Mouse (Mus musculus) heart, embryonic 13.5 days (tissue): ENCODE results near the gene Ntrk1. TPM values are rescaled to one million over a fixed set of nuclear protein-coding genes. Genes with fewer than 3 reads are reported as not detected.

ENCODE experiments used
- ATAC-seq: fragments of 200-750 bp; cut with Nextera tagmentation; 2 replicates; pipeline ENCODE4 v1.8.0; 2017; ENCODE audit warnings: moderate TSS enrichment; ENCODE audit not compliant: insufficient number of reproducible peaks, low FRiP score, low TSS enrichment; ENCODE audit errors: extremely low read depth
- H3K27ac ChIP-seq: fragments of 300-500 bp; sonication (generic); replicated peaks from 2 replicates; pipeline ENCODE4 v1.5.1; 2015; ENCODE audit warnings: moderate library complexity, mild to moderate bottlenecking, inconsistent platforms
- H3K27me3 ChIP-seq: fragments of 300-500 bp; sonication (generic); replicated peaks from 2 replicates; pipeline ENCODE4 v1.6.1; 2015; ENCODE audit warnings: mild to moderate bottlenecking, inconsistent platforms
- H3K36me3 ChIP-seq: fragments of 300-500 bp; sonication (generic); 2 replicates; pipeline ENCODE4 v1.6.1; 2015; ENCODE audit warnings: mild to moderate bottlenecking, inconsistent platforms
- H3K4me1 ChIP-seq: fragments of 300-500 bp; sonication (generic); 2 replicates; pipeline ENCODE4 v1.6.1; 2015; ENCODE audit warnings: inconsistent platforms
- H3K4me2 ChIP-seq: fragments of 300-500 bp; sonication (generic); 2 replicates; pipeline ENCODE4 v1.6.1; 2015; ENCODE audit warnings: inconsistent platforms, mild to moderate bottlenecking, moderate library complexity
- H3K4me3 ChIP-seq: fragments of 300-500 bp; sonication (generic); 2 replicates; pipeline ENCODE4 v1.5.1; 2015; ENCODE audit warnings: moderate library complexity, mild to moderate bottlenecking, inconsistent platforms
- H3K9ac ChIP-seq: fragments of 300-500 bp; sonication (generic); 2 replicates; pipeline ENCODE4 v1.6.1; 2015; ENCODE audit warnings: inconsistent platforms, mild to moderate bottlenecking, moderate library complexity
- H3K9me3 ChIP-seq: fragments of 300-500 bp; sonication (generic); 2 replicates; pipeline ENCODE4 v1.6.1; 2016; ENCODE audit warnings: inconsistent platforms
- WGBS: fragments of 180-500 bp; shearing (Covaris S2); methylation state at CpG from one replicate; pipeline ENCODE4 v1.1.7; 2015; ENCODE audit warnings: mixed read lengths; 5-methylcytosine and 5-hydroxymethylcytosine counted together
- polyA plus RNA-seq: library from polyadenylated mRNA; unstranded; fragments of >200 nt; fragmentation: Nextera tagmentation; extraction: Ambion mirVana; gene quantifications from 2 replicates; pipeline ENCODE4 v1.2.1, GENCODE M21; 2015

Gene Ntrk1
- polyA plus RNA-seq, 1 experiment from 2014 or later: 1.5 TPM

- WGBS: 63% methylated on average over 4 of the region's 4 CpGs
- H3K9me3 ChIP-seq: no peaks in the 10 kb centered on the region
- no peak overlapping the region for H3K27ac ChIP-seq
- H3K4me1 ChIP-seq: no peaks in the 10 kb centered on the region
- no peak for ATAC-seq
- H3K9ac ChIP-seq: no peak overlapping the region
- H3K27me3 ChIP-seq: no peaks in the 10 kb centered on the region
- no peak overlapping the region for H3K4me2 ChIP-seq
- H3K36me3 ChIP-seq: peaks cover 96% of the 10 kb centered on the region
- H3K4me3 ChIP-seq: no peak overlapping the region
Measured at GRCm38 (mm10) chr3:87733098-87733497, 61.9 kb downstream of the Ntrk1 start.

- peaks cover 94% of the 10 kb centered on the region for H3K36me3 ChIP-seq
- no peak for ATAC-seq
Measured at GRCm38 (mm10) chr3:87728696-87729095, 66.3 kb downstream of the Ntrk1 start.

More at GRCm38 (mm10) chr3:87728696-87729095, 66.3 kb downstream of the Ntrk1 start:
- Histone ChIP-seq H3K4me3 (no peak overlapping the region), H3K4me2 (no peak overlapping the region), H3K9ac (no peak overlapping the region), H3K27ac (no peak overlapping the region), H3K4me1 (no peaks in the 10 kb centered on the region), H3K27me3 (no peaks in the 10 kb centered on the region), H3K9me3 (no peaks in the 10 kb centered on the region)
- WGBS: 91% methylated on average over 6 of the region's 6 CpGs

Other genes with a start within 250 kb of the Ntrk1 start
- 7.7 and 8.3 TPM in 2 replicates for gene Arhgef11, start 177.6 kb downstream of the Ntrk1 start, polyA plus RNA-seq
- 0.25 TPM in 1 of 2 replicates, not detected in the other for gene Lrrc71, start 46.5 kb downstream of the Ntrk1 start, polyA plus RNA-seq
- gene Insrr, start 1.8 kb upstream of the Ntrk1 start, polyA plus RNA-seq: 0.06 and 0.08 TPM in 2 replicates
- gene Pear1, start 29.1 kb upstream of the Ntrk1 start, polyA plus RNA-seq: 17.1 and 18.1 TPM in 2 replicates
- gene Sh2d2a, start 51.6 kb upstream of the Ntrk1 start, polyA plus RNA-seq: 0.04 and 0.17 TPM in 2 replicates
- 9.7 and 11.7 TPM in 2 replicates for gene Prcc, start 90.4 kb upstream of the Ntrk1 start, polyA plus RNA-seq
- gene Hdgf, start 111.2 kb upstream of the Ntrk1 start, polyA plus RNA-seq: 127 and 141 TPM in 2 replicates
- 55.0 and 57.2 TPM in 2 replicates for gene Mrpl24, start 124.3 kb upstream of the Ntrk1 start, polyA plus RNA-seq
- 28.9 and 30.1 TPM in 2 replicates for gene Isg20l2, start 135.2 kb upstream of the Ntrk1 start, polyA plus RNA-seq
- 13.4 and 16.0 TPM in 2 replicates for gene Rrnad1, start 135.6 kb upstream of the Ntrk1 start, polyA plus RNA-seq
- 6.2 and 8.4 TPM in 2 replicates for gene Crabp2, start 153.5 kb upstream of the Ntrk1 start, polyA plus RNA-seq
- 18.7 and 18.9 TPM in 2 replicates for gene Nes, start 175.9 kb upstream of the Ntrk1 start, polyA plus RNA-seq
- 0.07 TPM in 1 of 2 replicates, not detected in the other for gene Bcan, start 205.1 kb upstream of the Ntrk1 start, polyA plus RNA-seq
- gene Hapln2, start 232.4 kb upstream of the Ntrk1 start, polyA plus RNA-seq: not detected in 2 replicates
- 18.7 and 20.9 TPM in 2 replicates for gene Gpatch4, start 247.9 kb upstream of the Ntrk1 start, polyA plus RNA-seq